Mouse (Mus musculus): ENCODE results near the gene Sash1.
"Not testable (repeated sequence)": the region's sequence is repeated elsewhere in the genome, so short reads cannot be mapped to it uniquely, and the experiment has no call there.

The Sash1 gene

GRCm38 (mm10) chr10:8756604-8757354, 129.1 kb downstream of the Sash1 start:
- DNase-seq (ENCODE audit: low spot score): no peak

GRCm38 (mm10) chr10:8753377-8753776, 132.5 kb downstream of the Sash1 start:
- no peak for DNase-seq (ENCODE audit: low spot score)

- DNase-seq (ENCODE audit: low spot score): peak; percentile 37
Measured at GRCm38 (mm10) chr10:8752436-8752835, 133.4 kb downstream of the Sash1 start.

GRCm38 (mm10) chr10:8749537-8749936, 136.3 kb downstream of the Sash1 start:
- DNase-seq (ENCODE audit: low spot score): peak; percentile 35

GRCm38 (mm10) chr10:8747450-8748212, 138.2 kb downstream of the Sash1 start:
- DNase-seq (ENCODE audit: low spot score): no peak

- DNase-seq (ENCODE audit: low spot score): no peak
Measured at GRCm38 (mm10) chr10:8746082-8746696, 139.7 kb downstream of the Sash1 start.

GRCm38 (mm10) chr10:8742872-8743271, 143.0 kb downstream of the Sash1 start:
- DNase-seq (ENCODE audit: low spot score): peak; percentile 55

GRCm38 (mm10) chr10:8741505-8741904, 144.4 kb downstream of the Sash1 start:
- no peak for DNase-seq (ENCODE audit: low spot score)

- no peak for DNase-seq (ENCODE audit: low spot score)
Measured at GRCm38 (mm10) chr10:8740797-8741196, 145.1 kb downstream of the Sash1 start.

- DNase-seq (ENCODE audit: low spot score): no peak
Measured at GRCm38 (mm10) chr10:8729387-8730337, 156.2 kb downstream of the Sash1 start.

- no peak for DNase-seq (ENCODE audit: low spot score)
Measured at GRCm38 (mm10) chr10:8719345-8719744, 166.5 kb downstream of the Sash1 start.

- no peak for DNase-seq (ENCODE audit: low spot score)
Measured at GRCm38 (mm10) chr10:8718831-8719230, 167.0 kb downstream of the Sash1 start.

- no peak for DNase-seq (ENCODE audit: low spot score)
Measured at GRCm38 (mm10) chr10:8717171-8717570, 168.7 kb downstream of the Sash1 start.

GRCm38 (mm10) chr10:8715679-8716284, 170.1 kb downstream of the Sash1 start:
- DNase-seq (ENCODE audit: low spot score): peak; percentile 81

- not testable (repeated sequence) for DNase-seq (ENCODE audit: low spot score)
Measured at GRCm38 (mm10) chr10:8696636-8697035, 189.2 kb downstream of the Sash1 start.

- no peak for DNase-seq (ENCODE audit: low spot score)
Measured at GRCm38 (mm10) chr10:8693996-8694500, 191.8 kb downstream of the Sash1 start.

- DNase-seq (ENCODE audit: low spot score): no peak
Measured at GRCm38 (mm10) chr10:8693561-8693960, 192.3 kb downstream of the Sash1 start.

GRCm38 (mm10) chr10:8692531-8692930, 193.3 kb downstream of the Sash1 start:
- DNase-seq (ENCODE audit: low spot score): no peak

GRCm38 (mm10) chr10:8686219-8686618, 199.7 kb downstream of the Sash1 start:
- DNase-seq (ENCODE audit: low spot score): no peak

- DNase-seq (ENCODE audit: low spot score): no peak
Measured at GRCm38 (mm10) chr10:8685269-8685668, 200.6 kb downstream of the Sash1 start.

GRCm38 (mm10) chr10:8682900-8683299, 203.0 kb downstream of the Sash1 start:
- DNase-seq (ENCODE audit: low spot score): peak; percentile 52

All from layer of hippocampus, adult 11-12 months (tissue).